Mouse (Mus musculus): Measurements from ENCODE around the gene Spic. TPM values are rescaled to one million over a fixed set of nuclear protein-coding genes. Genes with fewer than 3 reads are reported as not detected.
"Not testable (repeated sequence)": the region's sequence is repeated elsewhere in the genome, so short reads cannot be mapped to it uniquely, and the experiment has no call there.

Gene Spic
- polyA plus RNA-seq, 1 experiment from 2014 or later, result 0.13 TPM

GRCm38 (mm10) chr10:88672825-88673224, 12.0 kb downstream of the Spic start:
- 85% methylated on average over 7 of the region's 7 CpGs for WGBS
- Histone ChIP-seq H3K4me3 (ENCODE audit: low read depth, low read length) (no peak overlapping the region), H3K27ac (replicated peaks; ENCODE audit: low read depth, low read length) (no peak overlapping the region), H3K36me3 (ENCODE audit: control insufficient read depth, insufficient read depth, low read length) (no peaks in the 10 kb centered on the region), H3K9ac (ENCODE audit: low read depth, low read length) (no peak overlapping the region), H3K9me3 (ENCODE audit: control insufficient read depth, low read length) (no peaks in the 10 kb centered on the region), H3K4me1 (ENCODE audit: control insufficient read depth, insufficient read depth, low read length) (no peaks in the 10 kb centered on the region), H3K27me3 (replicated peaks; ENCODE audit: control insufficient read depth, insufficient read depth, low read length) (no peaks in the 10 kb centered on the region), H3K4me2 (ENCODE audit: low read depth, low read length) (no peak overlapping the region)
- no peak for ATAC-seq (ENCODE audit: low read depth)
- no peak for DNase-seq (ENCODE audit: low spot score)

GRCm38 (mm10) chr10:88672123-88672522, 12.7 kb downstream of the Spic start:
- H3K9me3 ChIP-seq (ENCODE audit: control insufficient read depth, low read length), result no peaks in the 10 kb centered on the region
- no peak overlapping the region for H3K4me2 ChIP-seq (ENCODE audit: low read depth, low read length)
- H3K4me1 ChIP-seq (ENCODE audit: control insufficient read depth, insufficient read depth, low read length), result no peaks in the 10 kb centered on the region
- WGBS, result 86% methylated on average over 6 of the region's 6 CpGs
- H3K9ac ChIP-seq (ENCODE audit: low read depth, low read length), result no peak overlapping the region
- no peak for ATAC-seq (ENCODE audit: low read depth)
- no peaks in the 10 kb centered on the region for H3K36me3 ChIP-seq (ENCODE audit: control insufficient read depth, insufficient read depth, low read length)
- no peak overlapping the region for H3K27ac ChIP-seq (replicated peaks; ENCODE audit: low read depth, low read length)
- no peak for DNase-seq (ENCODE audit: low spot score)
- no peak overlapping the region for H3K4me3 ChIP-seq (ENCODE audit: low read depth, low read length)
- no peaks in the 10 kb centered on the region for H3K27me3 ChIP-seq (replicated peaks; ENCODE audit: control insufficient read depth, insufficient read depth, low read length)

GRCm38 (mm10) chr10:88669719-88670118, 15.1 kb downstream of the Spic start:
- Histone ChIP-seq H3K27ac (replicated peaks; ENCODE audit: low read depth, low read length) (no peak overlapping the region), H3K27me3 (replicated peaks; ENCODE audit: control insufficient read depth, insufficient read depth, low read length) (no peaks in the 10 kb centered on the region), H3K4me1 (ENCODE audit: control insufficient read depth, insufficient read depth, low read length) (no peaks in the 10 kb centered on the region), H3K4me3 (ENCODE audit: low read depth, low read length) (no peak overlapping the region), H3K36me3 (ENCODE audit: control insufficient read depth, insufficient read depth, low read length) (no peaks in the 10 kb centered on the region), H3K9me3 (ENCODE audit: control insufficient read depth, low read length) (no peaks in the 10 kb centered on the region), H3K9ac (ENCODE audit: low read depth, low read length) (no peak overlapping the region), H3K4me2 (ENCODE audit: low read depth, low read length) (no peak overlapping the region)
- 29% methylated on average over 1 of the region's 1 CpGs for WGBS
- peak; percentile 5 for DNase-seq (ENCODE audit: low spot score)
- ATAC-seq (ENCODE audit: low read depth), result no peak

GRCm38 (mm10) chr10:88663856-88664255, 21.0 kb downstream of the Spic start:
- not testable (repeated sequence) for H3K4me3 ChIP-seq (ENCODE audit: low read depth, low read length); ATAC-seq (ENCODE audit: low read depth); DNase-seq (ENCODE audit: low spot score); H3K4me2 ChIP-seq (ENCODE audit: low read depth, low read length); H3K27me3 ChIP-seq (replicated peaks; ENCODE audit: control insufficient read depth, insufficient read depth, low read length); H3K4me1 ChIP-seq (ENCODE audit: control insufficient read depth, insufficient read depth, low read length); H3K9ac ChIP-seq (ENCODE audit: low read depth, low read length); H3K27ac ChIP-seq (replicated peaks; ENCODE audit: low read depth, low read length); H3K9me3 ChIP-seq (ENCODE audit: control insufficient read depth, low read length); H3K36me3 ChIP-seq (ENCODE audit: control insufficient read depth, insufficient read depth, low read length)

GRCm38 (mm10) chr10:88658918-88659317, 25.9 kb downstream of the Spic start:
- DNase-seq (ENCODE audit: low spot score) (peak; percentile 25), ATAC-seq (ENCODE audit: low read depth) (no peak)
- no peak overlapping the region for H3K27ac ChIP-seq (replicated peaks; ENCODE audit: low read depth, low read length)
- no peak overlapping the region for H3K4me3 ChIP-seq (ENCODE audit: low read depth, low read length)
- H3K9me3 ChIP-seq (ENCODE audit: control insufficient read depth, low read length), result no peaks in the 10 kb centered on the region
- no peaks in the 10 kb centered on the region for H3K4me1 ChIP-seq (ENCODE audit: control insufficient read depth, insufficient read depth, low read length)
- 83% methylated on average over 4 of the region's 4 CpGs for WGBS
- H3K27me3 ChIP-seq (replicated peaks; ENCODE audit: control insufficient read depth, insufficient read depth, low read length), result no peaks in the 10 kb centered on the region
- no peak overlapping the region for H3K4me2 ChIP-seq (ENCODE audit: low read depth, low read length)
- no peaks in the 10 kb centered on the region for H3K36me3 ChIP-seq (ENCODE audit: control insufficient read depth, insufficient read depth, low read length)
- no peak overlapping the region for H3K9ac ChIP-seq (ENCODE audit: low read depth, low read length)

- H3K4me2 ChIP-seq (ENCODE audit: low read depth, low read length), result no peak overlapping the region
- H3K4me3 ChIP-seq (ENCODE audit: low read depth, low read length), result no peak overlapping the region
- no peak overlapping the region for H3K9ac ChIP-seq (ENCODE audit: low read depth, low read length)
- no peaks in the 10 kb centered on the region for H3K36me3 ChIP-seq (ENCODE audit: control insufficient read depth, insufficient read depth, low read length)
- H3K27ac ChIP-seq (replicated peaks; ENCODE audit: low read depth, low read length), result no peak overlapping the region
- no peaks in the 10 kb centered on the region for H3K27me3 ChIP-seq (replicated peaks; ENCODE audit: control insufficient read depth, insufficient read depth, low read length)
- no peaks in the 10 kb centered on the region for H3K9me3 ChIP-seq (ENCODE audit: control insufficient read depth, low read length)
- DNase-seq (ENCODE audit: low spot score) (no peak), ATAC-seq (ENCODE audit: low read depth) (no peak)
- WGBS, result 61% methylated on average over 5 of the region's 5 CpGs
- no peaks in the 10 kb centered on the region for H3K4me1 ChIP-seq (ENCODE audit: control insufficient read depth, insufficient read depth, low read length)
These were observed 39.4 kb downstream of the Spic start for GRCm38 (mm10) chr10:88645448-88645847.

- 61% methylated on average over 10 of the region's 10 CpGs for WGBS
- ATAC-seq (ENCODE audit: low read depth) (peak; percentile 80; the same call in 1 of the 2 replicates), DNase-seq (ENCODE audit: low spot score) (peak; percentile 83)
These were observed 53.4 kb downstream of the Spic start for GRCm38 (mm10) chr10:88631330-88631953.

GRCm38 (mm10) chr10:88630663-88631329, 54.0 kb downstream of the Spic start:
- Histone ChIP-seq H3K9me3 (ENCODE audit: control insufficient read depth, low read length) (no peaks in the 10 kb centered on the region), H3K36me3 (ENCODE audit: control insufficient read depth, insufficient read depth, low read length) (no peaks in the 10 kb centered on the region), H3K27ac (replicated peaks; ENCODE audit: low read depth, low read length) (no peak overlapping the region), H3K4me1 (ENCODE audit: control insufficient read depth, insufficient read depth, low read length) (no peaks in the 10 kb centered on the region), H3K27me3 (replicated peaks; ENCODE audit: control insufficient read depth, insufficient read depth, low read length) (no peaks in the 10 kb centered on the region), H3K4me2 (ENCODE audit: low read depth, low read length) (no peak overlapping the region), H3K4me3 (ENCODE audit: low read depth, low read length) (no peak overlapping the region), H3K9ac (ENCODE audit: low read depth, low read length) (no peak overlapping the region)
- ATAC-seq (ENCODE audit: low read depth) (no peak; the same call in 1 of the 2 replicates), DNase-seq (ENCODE audit: low spot score) (no peak)
- 79% methylated on average over 2 of the region's 2 CpGs for WGBS

More at GRCm38 (mm10) chr10:88631330-88631953, 53.4 kb downstream of the Spic start:
- Histone ChIP-seq H3K9me3 (ENCODE audit: control insufficient read depth, low read length) (no peaks in the 10 kb centered on the region), H3K4me1 (ENCODE audit: control insufficient read depth, insufficient read depth, low read length) (no peaks in the 10 kb centered on the region), H3K27me3 (replicated peaks; ENCODE audit: control insufficient read depth, insufficient read depth, low read length) (no peaks in the 10 kb centered on the region), H3K27ac (replicated peaks; ENCODE audit: low read depth, low read length) (no peak overlapping the region), H3K4me3 (ENCODE audit: low read depth, low read length) (no peak overlapping the region), H3K9ac (ENCODE audit: low read depth, low read length) (no peak overlapping the region), H3K4me2 (ENCODE audit: low read depth, low read length) (no peak overlapping the region), H3K36me3 (ENCODE audit: control insufficient read depth, insufficient read depth, low read length) (no peaks in the 10 kb centered on the region)

GRCm38 (mm10) chr10:88627052-88627451, 57.8 kb downstream of the Spic start:
- ATAC-seq (ENCODE audit: low read depth) (peak; percentile 47; the same call in 1 of the 2 replicates), DNase-seq (ENCODE audit: low spot score) (no peak)
- no peak overlapping the region for H3K4me2 ChIP-seq (ENCODE audit: low read depth, low read length)
- H3K9ac ChIP-seq (ENCODE audit: low read depth, low read length), result no peak overlapping the region
- no peak overlapping the region for H3K27ac ChIP-seq (replicated peaks; ENCODE audit: low read depth, low read length)
- no peaks in the 10 kb centered on the region for H3K4me1 ChIP-seq (ENCODE audit: control insufficient read depth, insufficient read depth, low read length)
- H3K4me3 ChIP-seq (ENCODE audit: low read depth, low read length), result no peak overlapping the region
- H3K27me3 ChIP-seq (replicated peaks; ENCODE audit: control insufficient read depth, insufficient read depth, low read length), result no peaks in the 10 kb centered on the region
- no peaks in the 10 kb centered on the region for H3K9me3 ChIP-seq (ENCODE audit: control insufficient read depth, low read length)
- H3K36me3 ChIP-seq (ENCODE audit: control insufficient read depth, insufficient read depth, low read length), result no peaks in the 10 kb centered on the region
- 61% methylated on average over 4 of the region's 4 CpGs for WGBS

Data from embryonic facial prominence, embryonic 14.5 days (tissue).